Mouse (Mus musculus) small intestine, adult 2 months (tissue): Measurements from ENCODE around the gene Rcsd1.

Source experiments
- CTCF ChIP-seq: fragments of 200-500 bp; IDR thresholded peaks from 2 replicates; pipeline ENCODE4 v1.5.1; 2012; ENCODE audit warnings: low read depth, mild to moderate bottlenecking, control low read depth, inconsistent platforms, low read length, moderate library complexity, mixed read lengths; ENCODE audit not compliant: insufficient replicate concordance, insufficient read length; ENCODE audit errors: extremely low read depth
- POLR2A ChIP-seq: fragments of 200-500 bp; IDR thresholded peaks from 2 replicates; pipeline ENCODE4 v1.6.1; 2012; ENCODE audit warnings: low read depth, mild to moderate bottlenecking, control low read depth, inconsistent platforms, low read length, moderate library complexity

DNA sequence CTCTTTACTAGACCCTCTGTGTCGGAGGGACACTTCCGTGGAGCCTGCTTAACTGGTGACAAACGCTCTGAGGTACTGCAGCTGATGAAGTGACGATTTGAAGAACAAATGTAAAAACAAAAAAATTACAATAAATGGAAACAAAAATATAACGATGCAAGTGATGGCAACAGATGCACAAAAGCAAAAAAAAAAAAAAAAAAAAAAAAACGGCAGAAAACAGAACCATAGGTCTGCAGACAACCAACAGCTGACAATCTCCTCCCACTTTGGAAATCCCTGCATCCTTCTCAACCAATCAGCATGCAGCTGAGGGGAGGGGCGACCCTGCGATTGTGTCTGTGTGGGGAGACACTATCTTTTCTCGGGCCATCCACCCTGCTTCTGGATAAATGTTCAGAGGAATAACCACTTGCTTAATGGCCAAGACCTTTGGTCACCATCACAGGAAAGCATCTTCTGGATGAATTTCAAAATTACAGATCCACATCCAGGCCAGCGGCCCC lies 107.7 kb downstream of the Rcsd1 start:
- TF ChIP-seq CTCF (no peak), POLR2A (no peak)
